Mouse (Mus musculus) effector memory CD4-positive, alpha-beta T cell, adult 5 months (primary cell): Measurements from ENCODE around the gene Fuom. TPM values are rescaled to one million over a fixed set of nuclear protein-coding genes. Genes with fewer than 3 reads are reported as not detected.

Source experiments
- polyA plus RNA-seq: library from polyadenylated mRNA; unstranded; fragments of 100-300 nt; shearing (Covaris generic); gene quantifications from one replicate; pipeline ENCODE4 v1.2.1, GENCODE M21; 2017

Fuom gene
- polyA plus RNA-seq: 6.1 TPM

GRCm38 (mm10) chr7:140101993-140102860 is at the start of gene Fuom:
Fuom (minus strand) TSS chr7:140102441.

GRCm38 (mm10) chr7:140137135-140138020 is 35.1 kb upstream of the Fuom start, which contains the start of gene Mtg1:
Mtg1 (plus strand) TSS chr7:140137564.

GRCm38 (mm10) chr7:140116329-140117054 is 14.3 kb upstream of the Fuom start, which contains the start of gene Echs1:
Echs1 (minus strand) TSS chr7:140116476.

GRCm38 (mm10) chr7:140115583-140116328 is 13.5 kb upstream of the Fuom start, which contains the start of gene Paox:
Paox (plus strand) TSS chr7:140115799.

GRCm38 (mm10) chr7:140092924-140093528 is 9.2 kb downstream of the Fuom start, which contains the start of gene Prap1:
Prap1 (plus strand) TSS chr7:140093395.

GRCm38 (mm10) chr7:140082242-140082678 is 20.0 kb downstream of the Fuom start, which contains the start of gene Caly:
Caly (minus strand) TSS chr7:140082548.

GRCm38 (mm10) chr7:140048361-140049114 is 53.7 kb downstream of the Fuom start, which contains the start of gene Msx3:
Msx3 (minus strand) TSS chr7:140049089.

Other genes with a start within 250 kb of the Fuom start
- 0.16 TPM for gene Kndc1, start 207.7 kb downstream of the Fuom start, polyA plus RNA-seq
- 9.8 TPM for gene Utf1, start 158.7 kb downstream of the Fuom start, polyA plus RNA-seq
- gene 6430531B16Rik, start 123.7 kb downstream of the Fuom start, polyA plus RNA-seq: 0.87 TPM
- gene Adam8, start 109.9 kb downstream of the Fuom start, polyA plus RNA-seq: 11.3 TPM
- 46.2 TPM for gene Zfp511, start 66.0 kb downstream of the Fuom start, polyA plus RNA-seq
- 29.8 TPM for gene Tubgcp2, start 65.8 kb downstream of the Fuom start, polyA plus RNA-seq
- gene Msx3, start 53.4 kb downstream of the Fuom start, polyA plus RNA-seq: not detected
- not detected for gene Caly, start 19.9 kb downstream of the Fuom start, polyA plus RNA-seq
- gene Prap1, start 9.0 kb downstream of the Fuom start, polyA plus RNA-seq: not detected
- 2.3 TPM for gene Paox, start 13.4 kb upstream of the Fuom start, polyA plus RNA-seq
- 27.2 TPM for gene Echs1, start 14.0 kb upstream of the Fuom start, polyA plus RNA-seq
- gene Mtg1, start 35.1 kb upstream of the Fuom start, polyA plus RNA-seq: 17.8 TPM
- gene Sprn, start 52.4 kb upstream of the Fuom start, polyA plus RNA-seq: not detected
- not detected for gene Olfr522, start 62.3 kb upstream of the Fuom start, polyA plus RNA-seq
- gene Olfr523, start 70.8 kb upstream of the Fuom start, polyA plus RNA-seq: not detected
- gene Olfr524, start 103.5 kb upstream of the Fuom start, polyA plus RNA-seq: 0.85 TPM
- 3.7 TPM for gene Cd163l1, start 115.8 kb upstream of the Fuom start, polyA plus RNA-seq
- 9.9 TPM for gene 5830411N06Rik, start 144.8 kb upstream of the Fuom start, polyA plus RNA-seq
- 0.26 TPM for gene Olfr525, start 218.4 kb upstream of the Fuom start, polyA plus RNA-seq
- gene Olfr527, start 231.6 kb upstream of the Fuom start, polyA plus RNA-seq: not detected